Mouse (Mus musculus): Measurements from ENCODE around the gene Tmem95. TPM values are rescaled to one million over a fixed set of nuclear protein-coding genes. Genes with fewer than 3 reads are reported as not detected.

Gene Tmem95
- polyA plus RNA-seq (2015; fragmentation: Nextera tagmentation; extraction: Ambion mirVana), result not detected in 2 replicates

GRCm38 (mm10) chr11:69877878-69878277 is at the start of gene Tmem95:
TSS of gene Tmem95 (minus strand) at chr11:69878018.
- Histone ChIP-seq H3K4me1 (replicated peaks) (peaks cover 34% of the 10 kb centered on the region), H3K9ac (replicated peaks) (peak within 1 kb of the TSS; percentile 10; the same call in 1 of the 2 replicates), H3K27me3 (peaks cover 25% of the 10 kb centered on the region), H3K4me2 (replicated peaks) (peak within 1 kb of the TSS; percentile 37), H3K4me3 (replicated peaks) (peak within 1 kb of the TSS; percentile 17), H3K9me3 (no peaks in the 10 kb centered on the region), H3K36me3 (no peaks in the 10 kb centered on the region), H3K27ac (peak within 1 kb of the TSS; percentile 14; the same call in 1 of the 2 replicates)
- WGBS, result 90% methylated on average over 11 of the region's 11 CpGs
- no peak for ATAC-seq

GRCm38 (mm10) chr11:69927501-69927900 is 49.7 kb upstream of the Tmem95 start:
- Histone ChIP-seq H3K27ac (no peak overlapping the region), H3K4me1 (replicated peaks) (peaks cover 5% of the 10 kb centered on the region), H3K36me3 (no peaks in the 10 kb centered on the region), H3K4me3 (replicated peaks) (no peak overlapping the region), H3K9ac (replicated peaks) (no peak overlapping the region), H3K4me2 (replicated peaks) (no peak overlapping the region), H3K27me3 (no peaks in the 10 kb centered on the region), H3K9me3 (no peaks in the 10 kb centered on the region)
- ATAC-seq, result no peak
- WGBS, result 90% methylated on average over 2 of the region's 2 CpGs

GRCm38 (mm10) chr11:69922796-69923195 is 45.0 kb upstream of the Tmem95 start:
- Histone ChIP-seq H3K4me1 (replicated peaks) (peaks cover 29% of the 10 kb centered on the region), H3K4me2 (replicated peaks) (no peak overlapping the region), H3K27me3 (no peaks in the 10 kb centered on the region), H3K27ac (0 out of 2 replicates have a peak overlapping the region, but pooled peaks have one; percentile 91), H3K9ac (replicated peaks) (peak overlapping the region; percentile 42; the same call in 1 of the 2 replicates), H3K4me3 (replicated peaks) (0 out of 2 replicates have a peak overlapping the region, but pooled peaks have one; percentile 6), H3K36me3 (peaks cover 14% of the 10 kb centered on the region), H3K9me3 (no peaks in the 10 kb centered on the region)
- WGBS, result 74% methylated on average over 3 of the region's 3 CpGs
- no peak for ATAC-seq

GRCm38 (mm10) chr11:69922012-69922756 is 44.4 kb upstream of the Tmem95 start:
- peaks cover 29% of the 10 kb centered on the region for H3K4me1 ChIP-seq (replicated peaks)
- H3K36me3 ChIP-seq, result peaks cover 20% of the 10 kb centered on the region
- H3K27ac ChIP-seq, result peak overlapping the region; percentile 91
- no peaks in the 10 kb centered on the region for H3K9me3 ChIP-seq
- no peaks in the 10 kb centered on the region for H3K27me3 ChIP-seq
- H3K4me3 ChIP-seq (replicated peaks), result peak overlapping the region; percentile 89
- peak overlapping the region; percentile 56 for H3K4me2 ChIP-seq (replicated peaks)
- WGBS, result 2% methylated on average over 12 of the region's 12 CpGs
- H3K9ac ChIP-seq (replicated peaks), result peak overlapping the region; percentile 67
- ATAC-seq, result no peak

GRCm38 (mm10) chr11:69921114-69922011 is 43.5 kb upstream of the Tmem95 start, which contains the start of gene Eif5a:
TSS of gene Eif5a (minus strand) at chr11:69921958.
- Histone ChIP-seq H3K9me3 (no peaks in the 10 kb centered on the region), H3K27me3 (no peaks in the 10 kb centered on the region), H3K9ac (replicated peaks) (peak within 1 kb of the TSS; percentile 92), H3K27ac (peak within 1 kb of the TSS; percentile 92), H3K36me3 (peaks cover 28% of the 10 kb centered on the region), H3K4me2 (replicated peaks) (peak within 1 kb of the TSS; percentile 91), H3K4me1 (replicated peaks) (peaks cover 30% of the 10 kb centered on the region), H3K4me3 (replicated peaks) (peak within 1 kb of the TSS; percentile 89)
- under 1% methylated on average over 78 of the region's 78 CpGs for WGBS
- ATAC-seq, result peak; percentile 97

- peak overlapping the region; percentile 92 for H3K27ac ChIP-seq
- no peaks in the 10 kb centered on the region for H3K27me3 ChIP-seq
- peaks cover 39% of the 10 kb centered on the region for H3K4me1 ChIP-seq (replicated peaks)
- peak overlapping the region; percentile 89 for H3K4me3 ChIP-seq (replicated peaks)
- H3K4me2 ChIP-seq (replicated peaks), result peak overlapping the region; percentile 91
- peaks cover 37% of the 10 kb centered on the region for H3K36me3 ChIP-seq
- WGBS, result under 1% methylated on average over 46 of the region's 65 CpGs
- H3K9me3 ChIP-seq, result no peaks in the 10 kb centered on the region
- ATAC-seq, result peak; percentile 62
- peak overlapping the region; percentile 92 for H3K9ac ChIP-seq (replicated peaks)
These were observed 42.6 kb upstream of the Tmem95 start for GRCm38 (mm10) chr11:69920266-69921031.

- Histone ChIP-seq H3K27me3 (no peaks in the 10 kb centered on the region), H3K9ac (replicated peaks) (peak overlapping the region; percentile 92), H3K4me1 (replicated peaks) (peaks cover 46% of the 10 kb centered on the region), H3K27ac (peak overlapping the region; percentile 92), H3K36me3 (peaks cover 44% of the 10 kb centered on the region), H3K4me2 (replicated peaks) (peak overlapping the region; percentile 91), H3K9me3 (no peaks in the 10 kb centered on the region), H3K4me3 (replicated peaks) (peak overlapping the region; percentile 89)
- no peak for ATAC-seq
- WGBS, result 1% methylated on average over 17 of the region's 17 CpGs
These were observed 41.9 kb upstream of the Tmem95 start for GRCm38 (mm10) chr11:69919661-69920265.

GRCm38 (mm10) chr11:69919053-69919452 is 41.2 kb upstream of the Tmem95 start:
- Histone ChIP-seq H3K27ac (peak overlapping the region; percentile 92; the same call in 1 of the 2 replicates), H3K27me3 (no peaks in the 10 kb centered on the region), H3K4me1 (replicated peaks) (peaks cover 52% of the 10 kb centered on the region), H3K4me2 (replicated peaks) (peak overlapping the region; percentile 91), H3K9me3 (no peaks in the 10 kb centered on the region), H3K36me3 (peaks cover 45% of the 10 kb centered on the region), H3K9ac (replicated peaks) (peak overlapping the region; percentile 92), H3K4me3 (replicated peaks) (peak overlapping the region; percentile 89)
- no peak for ATAC-seq
- WGBS, result 86% methylated on average over 9 of the region's 9 CpGs

GRCm38 (mm10) chr11:69918118-69918517 is 40.3 kb upstream of the Tmem95 start:
- Histone ChIP-seq H3K36me3 (peaks cover 48% of the 10 kb centered on the region), H3K9ac (replicated peaks) (no peak overlapping the region), H3K27me3 (no peaks in the 10 kb centered on the region), H3K9me3 (no peaks in the 10 kb centered on the region), H3K4me1 (replicated peaks) (peaks cover 57% of the 10 kb centered on the region), H3K4me3 (replicated peaks) (no peak overlapping the region), H3K4me2 (replicated peaks) (no peak overlapping the region), H3K27ac (no peak overlapping the region)
- WGBS, result 89% methylated on average over 5 of the region's 5 CpGs
- ATAC-seq, result no peak

- H3K27ac ChIP-seq, result no peak overlapping the region
- ATAC-seq, result no peak
- no peak overlapping the region for H3K4me2 ChIP-seq (replicated peaks)
- no peaks in the 10 kb centered on the region for H3K27me3 ChIP-seq
- H3K9me3 ChIP-seq, result no peaks in the 10 kb centered on the region
- peaks cover 57% of the 10 kb centered on the region for H3K4me1 ChIP-seq (replicated peaks)
- peaks cover 55% of the 10 kb centered on the region for H3K36me3 ChIP-seq
- 85% methylated on average over 8 of the region's 8 CpGs for WGBS
- no peak overlapping the region for H3K4me3 ChIP-seq (replicated peaks)
- no peak overlapping the region for H3K9ac ChIP-seq (replicated peaks)
These were observed 39.6 kb upstream of the Tmem95 start for GRCm38 (mm10) chr11:69917379-69917948.

Measured in midbrain, embryonic 13.5 days (tissue).